Mouse (Mus musculus) liver, postnatal 0 days (tissue): ENCODE measurements around the gene Zfp612.

ENCODE experiments used
- CTCF ChIP-seq: sonication (generic); IDR thresholded peaks from 2 replicates; pipeline ENCODE4 v1.5.1; 2016; ENCODE audit warnings: antibody characterized with exemption, low read depth
- EP300 ChIP-seq: IDR thresholded peaks from 2 replicates; pipeline ENCODE4 v1.6.1; 2016; ENCODE audit warnings: antibody characterized with exemption, low read depth, mild to moderate bottlenecking

- no peak for TF ChIP-seq CTCF
- TF ChIP-seq EP300, result no peak
Observed at GRCm38 (mm10) chr8:110134236-110134635, 54.7 kb downstream of the Zfp612 start.
